Mouse (Mus musculus): ENCODE data around the gene Ttc23. TPM values are rescaled to one million over a fixed set of nuclear protein-coding genes. Genes with fewer than 3 reads are reported as not detected.

The Ttc23 gene
- polyA plus RNA-seq (2016; fragmentation: Nextera tagmentation; extraction: Ambion mirVana), result 45.5 and 47.3 TPM in 2 replicates

DNA sequence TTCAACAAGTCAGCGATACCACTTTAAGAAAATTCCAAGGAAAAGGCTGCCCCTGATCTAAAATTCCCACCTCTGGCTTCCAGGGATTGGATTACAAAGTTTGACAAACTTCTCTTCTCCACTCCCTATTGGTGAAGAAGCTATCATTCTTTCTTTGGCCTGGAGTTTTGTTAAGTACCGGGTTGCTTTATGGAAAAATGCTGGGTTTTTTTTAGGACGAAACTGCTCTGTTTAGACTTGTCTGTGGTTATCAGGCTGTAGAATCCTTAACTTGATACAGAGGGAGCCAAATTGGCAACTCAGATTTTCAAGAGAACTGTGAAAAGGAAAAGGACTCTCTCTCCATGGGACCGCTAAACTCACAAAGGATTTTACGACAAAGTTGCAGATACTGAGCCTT, at the start of gene Ttc23:
Ttc23 (plus strand) TSS at position 134 of the 400 bp plus-strand sequence.
- Histone ChIP-seq H3K9me3 (no peaks in the 10 kb centered on the region), H3K27me3 (replicated peaks; ENCODE audit: low read depth, poor library complexity, severe bottlenecking) (no peaks in the 10 kb centered on the region), H3K36me3 (replicated peaks) (no peaks in the 10 kb centered on the region), H3K4me3 (peak within 1 kb of the TSS; percentile 73), H3K4me1 (peaks cover 48% of the 10 kb centered on the region), H3K27ac (replicated peaks) (peak within 1 kb of the TSS; percentile 84)
- DNase-seq (ENCODE audit: low spot score), result peak; percentile 50
- WGBS, result 1% methylated on average over 5 of the region's 5 CpGs

GRCm38 (mm10) chr7:67598050-67598449, 49.2 kb upstream of the Ttc23 start:
- no peak for DNase-seq (ENCODE audit: low spot score)
- H3K4me3 ChIP-seq, result no peak overlapping the region
- peaks cover 10% of the 10 kb centered on the region; the same call in 1 of the 2 replicates for H3K4me1 ChIP-seq
- no peak overlapping the region for H3K27ac ChIP-seq (replicated peaks)
- no peaks in the 10 kb centered on the region for H3K9me3 ChIP-seq
- no peaks in the 10 kb centered on the region for H3K36me3 ChIP-seq (replicated peaks)
- H3K27me3 ChIP-seq (replicated peaks; ENCODE audit: low read depth, poor library complexity, severe bottlenecking), result no peaks in the 10 kb centered on the region
- 70% methylated on average over 3 of the region's 3 CpGs for WGBS

GRCm38 (mm10) chr7:67605114-67605513, 42.1 kb upstream of the Ttc23 start:
- H3K4me1 ChIP-seq, result peaks cover 10% of the 10 kb centered on the region
- no peaks in the 10 kb centered on the region for H3K36me3 ChIP-seq (replicated peaks)
- no peak overlapping the region for H3K27ac ChIP-seq (replicated peaks)
- H3K27me3 ChIP-seq (replicated peaks; ENCODE audit: low read depth, poor library complexity, severe bottlenecking), result no peaks in the 10 kb centered on the region
- DNase-seq (ENCODE audit: low spot score), result no peak
- H3K4me3 ChIP-seq, result no peak overlapping the region
- WGBS, result 86% methylated on average over 6 of the region's 6 CpGs
- no peaks in the 10 kb centered on the region for H3K9me3 ChIP-seq

DNA sequence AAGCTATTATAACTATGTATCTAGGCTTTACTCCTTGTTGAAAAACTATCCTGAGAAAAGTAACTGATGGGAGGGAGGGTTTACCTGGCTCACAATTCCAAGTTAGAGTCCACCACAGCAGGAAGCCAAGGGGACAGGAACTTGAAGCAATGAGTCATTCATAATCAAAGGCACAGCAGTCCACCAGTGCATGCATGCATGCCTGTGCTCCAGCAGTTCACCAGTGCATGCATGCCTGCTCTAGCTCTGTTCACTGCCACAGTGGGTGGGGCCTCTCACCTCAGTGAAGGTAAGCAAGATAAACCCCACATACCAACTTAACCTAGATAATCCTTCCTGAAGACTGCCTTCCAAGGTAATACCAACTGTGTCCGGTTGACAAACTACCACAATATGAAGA, 41.0 kb upstream of the Ttc23 start:
- peaks cover 10% of the 10 kb centered on the region for H3K4me1 ChIP-seq

GRCm38 (mm10) chr7:67607669-67608347, 39.4 kb upstream of the Ttc23 start:
- WGBS, result 68% methylated on average over 5 of the region's 5 CpGs
- no peaks in the 10 kb centered on the region for H3K36me3 ChIP-seq (replicated peaks)
- H3K9me3 ChIP-seq, result no peaks in the 10 kb centered on the region
- H3K27ac ChIP-seq (replicated peaks), result no peak overlapping the region
- no peak for DNase-seq (ENCODE audit: low spot score)
- H3K4me3 ChIP-seq, result no peak overlapping the region
- H3K27me3 ChIP-seq (replicated peaks; ENCODE audit: low read depth, poor library complexity, severe bottlenecking), result no peaks in the 10 kb centered on the region
- H3K4me1 ChIP-seq, result peaks cover 10% of the 10 kb centered on the region

More for the DNA sequence above, 41.0 kb upstream of the Ttc23 start:
- H3K36me3 ChIP-seq (replicated peaks), result no peaks in the 10 kb centered on the region
- no peak overlapping the region for H3K4me3 ChIP-seq
- no peaks in the 10 kb centered on the region for H3K9me3 ChIP-seq
- no peaks in the 10 kb centered on the region for H3K27me3 ChIP-seq (replicated peaks; ENCODE audit: low read depth, poor library complexity, severe bottlenecking)
- WGBS, result 85% methylated on average over 1 of the region's 1 CpGs
- H3K27ac ChIP-seq (replicated peaks), result no peak overlapping the region
- no peak for DNase-seq (ENCODE audit: low spot score)

DNA sequence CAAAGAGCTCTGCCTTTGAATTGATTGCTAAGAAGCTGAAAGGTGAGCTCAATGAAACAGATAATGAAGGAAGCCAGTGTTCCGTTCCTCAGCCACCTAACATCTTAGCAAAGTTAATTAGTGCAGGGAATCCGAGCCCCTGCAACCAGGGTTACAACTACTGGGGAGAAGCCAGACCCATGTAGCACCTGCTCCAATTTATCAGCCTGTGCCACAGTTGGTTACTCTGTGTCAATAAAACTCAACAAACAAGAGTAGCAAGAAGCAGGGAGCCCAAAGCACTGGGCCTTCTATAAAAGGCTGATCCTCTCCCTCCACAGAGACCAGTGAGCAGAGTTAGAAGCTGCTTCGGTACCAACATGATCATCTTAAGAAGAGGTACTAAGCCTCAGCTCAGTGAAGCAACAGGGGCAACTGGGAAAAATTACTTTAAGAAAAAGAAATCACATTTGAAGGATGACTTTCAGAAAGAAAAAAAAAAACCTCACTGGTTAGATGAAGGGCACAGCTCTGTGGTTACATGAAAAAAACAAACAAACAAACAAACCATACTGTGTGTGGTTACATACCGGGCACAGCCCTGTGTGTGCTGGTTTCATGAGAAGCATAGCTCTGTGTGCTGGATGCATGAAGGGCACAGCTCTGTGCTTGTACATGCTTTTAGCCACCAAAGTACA, 38.7 kb upstream of the Ttc23 start:
- H3K4me3 ChIP-seq, result no peak overlapping the region
- no peaks in the 10 kb centered on the region for H3K27me3 ChIP-seq (replicated peaks; ENCODE audit: low read depth, poor library complexity, severe bottlenecking)
- no peak overlapping the region for H3K27ac ChIP-seq (replicated peaks)
- H3K9me3 ChIP-seq, result no peaks in the 10 kb centered on the region
- 48% methylated on average over 4 of the region's 4 CpGs for WGBS
- no peaks in the 10 kb centered on the region for H3K36me3 ChIP-seq (replicated peaks)
- H3K4me1 ChIP-seq, result peaks cover 14% of the 10 kb centered on the region
- no peak for DNase-seq (ENCODE audit: low spot score)

DNA sequence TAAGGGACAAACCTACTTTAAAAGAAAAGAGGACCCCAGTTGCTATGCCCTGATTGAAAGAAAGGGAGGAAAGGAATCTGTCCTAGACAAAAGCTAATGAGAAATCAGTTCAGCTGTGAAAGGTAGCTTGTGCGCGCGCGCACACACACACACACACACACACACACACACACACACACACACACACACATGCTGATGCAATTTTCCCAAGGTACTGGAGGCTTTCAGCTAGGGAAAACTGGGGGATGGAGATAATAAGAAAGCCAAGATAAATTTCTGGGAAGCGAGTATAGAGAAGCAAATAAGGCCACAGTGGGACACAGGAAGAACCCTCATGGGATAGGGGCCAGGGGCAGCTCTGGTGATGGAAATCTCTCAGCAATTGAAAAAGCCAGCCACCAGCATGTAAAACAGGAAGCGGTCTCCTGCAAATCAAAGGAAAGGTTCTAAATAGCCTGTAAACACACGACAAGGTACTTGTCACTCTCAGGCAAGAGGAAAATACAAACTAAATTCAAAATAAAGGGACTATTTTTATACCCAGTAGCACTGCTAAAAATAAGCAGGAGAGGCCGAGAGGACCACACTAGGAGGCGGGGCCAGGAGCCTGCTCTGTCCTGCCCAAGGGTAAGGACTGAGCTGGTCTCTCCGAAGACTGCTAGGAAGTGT, 33.3 kb upstream of the Ttc23 start:
- Histone ChIP-seq H3K4me3 (no peak overlapping the region), H3K9me3 (no peaks in the 10 kb centered on the region), H3K27me3 (replicated peaks; ENCODE audit: low read depth, poor library complexity, severe bottlenecking) (no peaks in the 10 kb centered on the region), H3K36me3 (replicated peaks) (no peaks in the 10 kb centered on the region), H3K27ac (replicated peaks) (no peak overlapping the region), H3K4me1 (peaks cover 28% of the 10 kb centered on the region)
- no peak for DNase-seq (ENCODE audit: low spot score)
- 55% methylated on average over 10 of the region's 10 CpGs for WGBS

- no peak overlapping the region for H3K4me3 ChIP-seq
- 88% methylated on average over 7 of the region's 7 CpGs for WGBS
- no peak for DNase-seq (ENCODE audit: low spot score)
- H3K4me1 ChIP-seq, result peaks cover 28% of the 10 kb centered on the region
- no peaks in the 10 kb centered on the region for H3K9me3 ChIP-seq
- no peak overlapping the region for H3K27ac ChIP-seq (replicated peaks)
- no peaks in the 10 kb centered on the region for H3K27me3 ChIP-seq (replicated peaks; ENCODE audit: low read depth, poor library complexity, severe bottlenecking)
- no peaks in the 10 kb centered on the region for H3K36me3 ChIP-seq (replicated peaks)
Measured at GRCm38 (mm10) chr7:67614464-67614861, 32.7 kb upstream of the Ttc23 start.

GRCm38 (mm10) chr7:67616890-67617289, 30.3 kb upstream of the Ttc23 start:
- Histone ChIP-seq H3K36me3 (replicated peaks) (no peaks in the 10 kb centered on the region), H3K4me3 (no peak overlapping the region), H3K27ac (replicated peaks) (no peak overlapping the region), H3K9me3 (no peaks in the 10 kb centered on the region), H3K4me1 (peaks cover 28% of the 10 kb centered on the region), H3K27me3 (replicated peaks; ENCODE audit: low read depth, poor library complexity, severe bottlenecking) (no peaks in the 10 kb centered on the region)
- 80% methylated on average over 4 of the region's 4 CpGs for WGBS
- DNase-seq (ENCODE audit: low spot score), result no peak

GRCm38 (mm10) chr7:67617646-67618045, 29.6 kb upstream of the Ttc23 start:
- H3K4me1 ChIP-seq, result peaks cover 28% of the 10 kb centered on the region
- no peaks in the 10 kb centered on the region for H3K27me3 ChIP-seq (replicated peaks; ENCODE audit: low read depth, poor library complexity, severe bottlenecking)
- no peaks in the 10 kb centered on the region for H3K36me3 ChIP-seq (replicated peaks)
- H3K4me3 ChIP-seq, result no peak overlapping the region
- no peak for DNase-seq (ENCODE audit: low spot score)
- WGBS, result 92% methylated on average over 10 of the region's 10 CpGs
- no peaks in the 10 kb centered on the region for H3K9me3 ChIP-seq
- peak overlapping the region; percentile 40 for H3K27ac ChIP-seq (replicated peaks)

GRCm38 (mm10) chr7:67618316-67618715, 28.9 kb upstream of the Ttc23 start:
- H3K27ac ChIP-seq (replicated peaks), result peak overlapping the region; percentile 40; the same call in 1 of the 2 replicates
- no peaks in the 10 kb centered on the region for H3K27me3 ChIP-seq (replicated peaks; ENCODE audit: low read depth, poor library complexity, severe bottlenecking)
- H3K4me3 ChIP-seq, result no peak overlapping the region

GRCm38 (mm10) chr7:67619836-67620235, 27.4 kb upstream of the Ttc23 start:
- Histone ChIP-seq H3K27ac (replicated peaks) (no peak overlapping the region), H3K4me3 (no peak overlapping the region), H3K9me3 (no peaks in the 10 kb centered on the region), H3K36me3 (replicated peaks) (no peaks in the 10 kb centered on the region), H3K4me1 (peaks cover 13% of the 10 kb centered on the region), H3K27me3 (replicated peaks; ENCODE audit: low read depth, poor library complexity, severe bottlenecking) (no peaks in the 10 kb centered on the region)
- no peak for DNase-seq (ENCODE audit: low spot score)
- 80% methylated on average over 4 of the region's 4 CpGs for WGBS

More at GRCm38 (mm10) chr7:67618316-67618715, 28.9 kb upstream of the Ttc23 start:
- WGBS, result 58% methylated on average over 3 of the region's 3 CpGs
- Histone ChIP-seq H3K36me3 (replicated peaks) (no peaks in the 10 kb centered on the region), H3K9me3 (no peaks in the 10 kb centered on the region), H3K4me1 (peaks cover 26% of the 10 kb centered on the region)
- DNase-seq (ENCODE audit: low spot score), result peak; percentile 40

Data from embryonic facial prominence, embryonic 10.5 days (tissue).